Mouse (Mus musculus) myocyte (in vitro differentiated cells): ENCODE data around the gene Ahsa1.
"Not testable (repeated sequence)": the region's sequence is repeated elsewhere in the genome, so short reads cannot be mapped to it uniquely, and the experiment has no call there.

Source experiments
- CEBPB ChIP-seq: IDR thresholded peaks from 2 replicates; pipeline ENCODE4 v1.6.1; 2011; ENCODE audit warnings: mild to moderate bottlenecking, moderate library complexity; ENCODE audit not compliant: poor library complexity, insufficient read depth, severe bottlenecking
- E2F4 ChIP-seq: IDR thresholded peaks from one replicate; pipeline ENCODE4 v1.6.1; 2011; ENCODE audit warnings: mild to moderate bottlenecking, control low read depth, moderate library complexity; ENCODE audit not compliant: insufficient read depth
- MAX ChIP-seq: IDR thresholded peaks from one replicate; pipeline ENCODE4 v1.6.1; 2011; ENCODE audit warnings: low read depth, mild to moderate bottlenecking, control low read depth
- MYOG ChIP-seq, 3 experiments: IDR thresholded peaks; one replicate each; pipeline ENCODE4 v1.6.1; 2011; ENCODE audit warnings: control low read depth in 2 of 3, low read depth in 2 of 3, mild to moderate bottlenecking in 2 of 3; ENCODE audit not compliant: insufficient read length in 2 of 3, control insufficient read depth in 1 of 3, insufficient read depth in 1 of 3
- POLR2A ChIP-seq: IDR thresholded peaks from one replicate; pipeline ENCODE4 v1.6.1; 2011; ENCODE audit warnings: low read depth, mild to moderate bottlenecking, control low read depth, moderate library complexity; ENCODE audit not compliant: insufficient read length
- POLR2AphosphoS2 ChIP-seq: IDR thresholded peaks from one replicate; pipeline ENCODE4 v1.6.1; 2011; ENCODE audit warnings: low read depth, control low read depth; ENCODE audit not compliant: insufficient read length
- SRF ChIP-seq: IDR thresholded peaks from one replicate; pipeline ENCODE4 v1.6.1; 2011; ENCODE audit warnings: low read depth; ENCODE audit not compliant: control insufficient read depth, insufficient read length
- TCF12 ChIP-seq: IDR thresholded peaks from one replicate; pipeline ENCODE4 v1.6.1; 2011; ENCODE audit warnings: mild to moderate bottlenecking, control low read depth; ENCODE audit not compliant: poor library complexity, insufficient read depth, severe bottlenecking
- TCF3 ChIP-seq: IDR thresholded peaks from one replicate; pipeline ENCODE4 v1.6.1; 2011; ENCODE audit warnings: low read depth, control low read depth; ENCODE audit not compliant: insufficient read length
- USF1 ChIP-seq: IDR thresholded peaks from one replicate; pipeline ENCODE4 v1.6.1; 2011; ENCODE audit warnings: low read depth, mild to moderate bottlenecking, control low read depth, moderate library complexity

GRCm38 (mm10) chr12:87306584-87306844, 40.2 kb downstream of the Ahsa1 start:
- not testable (repeated sequence) for TF ChIP-seq POLR2A; SRF; MYOG (IDR thresholded peaks at IDR 0.05; ENCODE audit: control insufficient read depth in 1 of 3, insufficient read depth in 1 of 3, insufficient read length in 2 of 3, low read depth in 2 of 3); TCF3; E2F4; CEBPB; USF1; MAX; POLR2AphosphoS2; TCF12
